Mouse (Mus musculus) A20 (cell line): ENCODE data around the gene Lhfpl4.

Experiments
- DNase-seq: peaks from one replicate; pipeline ENCODE4 v3.0.0-alpha.2; 2011; ENCODE audit warnings: low read depth, low spot score

Gene Lhfpl4

DNA sequence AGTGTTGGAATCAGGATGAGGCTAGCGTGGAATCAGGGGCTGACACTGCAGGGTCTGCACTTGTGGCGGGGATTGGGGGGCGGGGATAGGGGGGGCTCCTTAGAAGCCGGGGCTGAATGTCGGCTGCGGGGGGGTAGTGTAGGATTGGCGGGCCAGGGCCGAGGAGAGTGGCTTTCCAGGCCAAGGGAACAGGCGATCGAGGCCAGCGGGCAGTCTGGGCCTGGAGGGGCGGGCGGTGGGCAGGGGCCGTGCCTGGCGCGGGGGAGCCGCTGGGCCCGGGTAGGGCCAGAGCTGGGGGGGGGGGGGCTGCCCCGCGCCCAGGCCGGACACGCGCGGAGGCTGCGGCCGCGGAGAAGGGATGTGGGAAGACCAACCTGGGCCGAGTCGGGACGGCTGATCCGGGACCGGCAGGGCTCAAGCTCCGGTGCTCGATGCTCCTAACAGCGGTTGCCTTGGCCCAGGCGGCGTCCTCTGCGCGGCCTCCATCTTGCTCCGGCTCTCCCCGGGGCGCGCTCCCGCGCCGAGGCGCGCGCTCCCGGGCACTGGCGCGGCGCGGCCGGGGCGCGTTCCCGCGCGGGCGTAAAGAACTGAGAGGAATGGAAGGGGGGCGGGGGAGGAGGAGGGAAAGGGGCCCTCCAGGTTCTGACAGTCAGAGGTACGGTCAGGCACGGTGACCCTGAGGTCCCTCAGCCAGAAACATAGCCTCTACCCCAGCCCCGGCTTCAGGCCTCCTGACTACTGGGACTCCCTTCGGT, at the start of gene Lhfpl4:
TSS of gene Lhfpl4 (minus strand) at position 544 of the 755 bp plus-strand sequence.
- DNase-seq, result no peak

- DNase-seq, result no peak
Observed at GRCm38 (mm10) chr6:113242753-113243152, 47.6 kb upstream of the Lhfpl4 start.

- DNase-seq, result peak; percentile 60
Observed at GRCm38 (mm10) chr6:113238442-113238841, 43.3 kb upstream of the Lhfpl4 start.

DNA sequence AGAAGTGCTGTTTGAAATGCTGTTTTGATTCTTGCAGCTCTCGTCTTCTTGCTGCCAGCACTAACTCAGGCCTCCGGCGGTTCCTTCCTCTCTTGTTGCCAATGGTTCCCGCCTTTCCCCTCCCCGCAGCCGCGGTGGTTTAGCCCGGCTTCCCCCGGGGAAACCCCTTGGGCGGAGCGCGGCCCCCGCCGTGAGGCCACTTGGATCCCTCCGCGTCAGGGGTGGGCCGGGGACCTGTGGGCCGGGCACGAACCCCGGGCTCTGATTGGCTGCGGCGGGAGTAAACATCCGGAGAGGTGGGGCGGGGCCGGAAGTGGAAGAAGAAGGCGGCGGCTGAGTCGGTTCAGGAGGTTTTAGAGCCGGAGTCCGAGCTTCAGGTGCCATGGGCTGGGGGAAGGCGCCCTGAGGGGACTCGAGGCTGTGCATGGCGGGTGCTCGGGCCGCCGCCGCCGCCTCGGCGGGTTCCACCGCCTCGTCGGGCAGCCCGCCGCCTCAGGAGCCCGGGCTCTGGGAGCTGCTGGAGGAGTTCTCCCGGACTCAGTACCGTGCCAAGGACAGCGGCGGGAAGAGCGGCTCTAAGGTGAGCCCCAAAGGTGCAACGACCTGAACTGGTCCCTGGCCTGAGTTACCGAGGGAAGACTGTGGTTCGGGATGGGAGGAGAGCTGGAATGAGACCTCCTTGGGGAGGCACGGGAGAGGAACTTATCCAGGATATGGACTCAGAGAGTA, 42.5 kb upstream of the Lhfpl4 start, which contains the start of gene Mtmr14:
TSS of gene Mtmr14 (plus strand) at position 302 of the 729 bp plus-strand sequence.
- peak; percentile 100 for DNase-seq

DNA sequence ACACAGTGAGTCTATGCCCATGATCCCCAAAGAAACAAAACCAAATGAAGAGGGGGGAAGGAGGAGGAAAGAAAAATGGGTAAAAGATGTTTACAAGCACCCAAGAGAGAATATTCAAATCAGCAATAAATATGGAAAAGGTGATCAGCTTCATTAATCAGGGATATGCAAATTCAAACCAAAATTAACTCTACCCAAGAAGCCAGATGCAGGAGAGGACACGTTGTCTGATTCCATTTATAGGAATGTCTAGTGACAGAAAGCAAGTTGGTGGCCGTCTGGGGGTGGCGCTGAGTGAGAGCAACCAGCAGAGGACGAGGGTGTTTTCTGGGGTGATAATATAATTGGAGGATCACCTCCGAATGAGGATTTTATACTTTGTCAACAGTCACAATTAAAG, 40.0 kb upstream of the Lhfpl4 start:
- peak; percentile 91 for DNase-seq

DNA sequence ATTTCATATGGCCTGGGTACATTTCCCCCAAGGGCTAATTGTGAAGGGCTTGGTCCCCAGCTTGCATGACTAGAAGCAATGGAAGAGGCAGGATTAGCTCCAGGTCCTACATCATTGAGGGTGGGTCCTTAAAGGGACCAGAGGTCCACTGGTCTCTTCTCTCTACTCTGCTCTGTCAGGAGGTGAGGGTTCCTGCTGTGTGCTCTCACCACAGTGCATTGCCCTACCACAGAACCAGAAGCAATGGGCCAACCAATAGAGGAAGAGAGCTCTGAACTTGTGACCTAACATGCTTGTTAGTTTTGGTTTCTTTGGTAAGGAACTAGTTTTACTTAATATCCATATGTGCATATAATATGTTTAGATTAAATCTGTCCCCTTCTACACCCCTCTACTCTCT, 31.5 kb upstream of the Lhfpl4 start:
- DNase-seq, result peak; percentile 82

GRCm38 (mm10) chr6:113225798-113226197, 30.6 kb upstream of the Lhfpl4 start:
- peak; percentile 94 for DNase-seq

DNA sequence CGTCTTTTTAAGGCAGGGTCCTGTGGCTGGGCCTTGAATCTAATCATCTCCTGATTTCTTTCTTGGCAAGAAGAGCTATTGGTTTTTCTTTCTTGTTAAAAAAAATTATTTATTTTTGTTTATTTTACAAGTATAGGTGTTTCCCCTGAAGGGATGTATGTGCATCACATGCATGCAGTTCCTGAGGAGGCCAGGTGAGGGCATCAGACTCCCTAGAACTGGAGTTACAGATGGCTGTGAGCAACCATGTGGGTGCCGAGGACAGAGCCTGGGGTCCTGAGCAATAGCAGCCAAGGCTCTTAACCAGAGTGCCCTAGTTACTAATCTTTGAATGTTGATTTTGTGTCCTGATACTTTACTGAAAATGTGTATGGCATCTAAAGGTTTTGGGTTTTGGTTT, 21.1 kb upstream of the Lhfpl4 start:
- no peak for DNase-seq

DNA sequence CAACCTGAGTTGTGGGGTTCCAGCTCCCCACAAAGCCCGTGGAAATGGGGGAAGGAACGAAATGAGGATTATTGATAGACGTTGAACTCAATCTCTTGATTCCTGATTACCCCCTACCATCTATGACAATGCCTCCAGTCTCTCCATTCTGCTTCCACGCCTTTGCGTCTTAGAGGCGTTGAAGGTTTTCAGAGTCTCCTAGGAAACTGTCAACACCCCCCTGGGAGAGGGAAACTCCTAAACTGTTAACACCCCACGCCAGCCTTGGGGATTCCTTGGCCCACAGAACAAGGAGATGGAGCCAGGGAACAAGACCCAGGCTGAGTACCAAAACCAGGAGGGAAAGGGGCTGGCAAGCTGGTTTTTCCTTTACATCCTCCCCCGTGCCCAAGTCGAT, 410 bp upstream of the Lhfpl4 start:
- no peak for DNase-seq

GRCm38 (mm10) chr6:113194517-113194840, 705 bp downstream of the Lhfpl4 start:
- no peak for DNase-seq

GRCm38 (mm10) chr6:113193765-113194460, 1.3 kb downstream of the Lhfpl4 start:
- DNase-seq, result no peak

DNA sequence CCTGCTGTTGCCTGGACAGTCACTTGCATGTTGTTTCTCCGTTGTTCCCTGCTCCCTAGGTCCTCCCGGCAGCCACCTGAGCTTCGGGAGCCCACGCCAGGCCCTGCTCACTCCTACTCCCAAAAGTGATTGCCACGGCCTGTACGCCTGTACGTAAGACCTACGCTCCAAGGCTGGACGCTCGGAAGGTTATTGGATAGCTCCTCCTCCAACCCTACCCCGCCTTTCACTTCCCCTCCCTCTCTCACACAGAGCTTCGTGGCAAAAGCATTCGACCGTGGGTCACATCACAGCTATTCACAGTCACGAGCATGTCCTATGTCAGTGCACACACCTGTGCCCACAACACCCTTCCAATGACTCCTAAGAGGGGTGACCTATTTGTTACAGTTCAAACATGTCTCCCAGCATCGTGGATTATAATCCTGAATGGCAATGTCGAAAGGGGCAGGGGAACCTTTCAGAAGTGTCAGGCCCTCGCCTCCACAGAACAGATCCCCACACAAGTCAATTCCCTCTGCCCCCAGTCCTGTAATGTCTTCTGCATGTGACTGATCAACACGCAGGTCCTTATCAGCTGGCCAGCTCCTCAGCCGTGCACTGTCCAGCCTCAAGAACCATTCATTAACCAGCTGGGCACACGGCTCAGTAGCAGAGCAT, 10.2 kb downstream of the Lhfpl4 start:
- peak; percentile 90 for DNase-seq

- peak; percentile 45 for DNase-seq
Observed at GRCm38 (mm10) chr6:113184163-113184562, 11.0 kb downstream of the Lhfpl4 start.

GRCm38 (mm10) chr6:113179195-113179733, 15.9 kb downstream of the Lhfpl4 start:
- DNase-seq, result no peak

- no peak for DNase-seq
Observed at GRCm38 (mm10) chr6:113178286-113179194, 16.6 kb downstream of the Lhfpl4 start.

DNA sequence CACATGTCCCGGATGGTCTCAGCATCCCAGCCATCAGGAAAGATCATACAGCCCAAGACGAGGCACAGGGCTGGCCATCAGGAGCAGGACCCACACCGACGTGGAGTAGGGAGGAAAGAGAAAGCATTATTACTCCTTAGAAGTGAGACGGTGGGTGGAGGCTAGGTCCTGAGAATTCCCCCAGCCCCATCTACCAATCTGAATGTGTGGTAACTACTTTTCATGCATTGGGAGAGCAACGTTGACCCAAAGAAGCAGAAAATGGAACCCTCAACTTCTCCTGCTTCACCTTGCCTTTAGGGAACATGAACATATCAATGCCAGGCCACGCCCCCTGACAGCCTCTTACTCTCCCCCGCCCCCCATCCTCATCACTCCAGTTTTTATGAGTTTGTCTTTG, 18.6 kb downstream of the Lhfpl4 start:
- no peak for DNase-seq

GRCm38 (mm10) chr6:113175469-113175868, 19.7 kb downstream of the Lhfpl4 start:
- DNase-seq, result no peak

GRCm38 (mm10) chr6:113172568-113172967, 22.6 kb downstream of the Lhfpl4 start:
- peak; percentile 86 for DNase-seq

GRCm38 (mm10) chr6:113172011-113172410, 23.2 kb downstream of the Lhfpl4 start:
- DNase-seq, result no peak

DNA sequence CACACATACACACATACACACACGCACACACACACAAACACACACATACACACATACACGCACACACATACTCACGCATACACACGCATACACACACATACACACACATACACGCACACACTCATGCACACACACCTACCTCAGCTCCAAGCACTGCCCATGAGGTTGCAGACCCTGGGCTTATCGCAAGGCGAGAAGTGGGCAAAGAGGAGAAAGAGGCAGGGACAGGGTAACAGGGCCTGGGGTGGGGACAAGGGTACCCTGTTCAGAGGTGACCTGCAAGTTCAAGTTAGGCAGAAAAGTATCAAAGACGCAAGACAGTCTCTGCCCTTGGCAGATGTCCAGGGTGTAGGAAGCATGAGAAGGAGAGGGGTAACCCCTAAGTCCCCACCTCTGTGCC, 24.5 kb downstream of the Lhfpl4 start:
- DNase-seq, result no peak

DNA sequence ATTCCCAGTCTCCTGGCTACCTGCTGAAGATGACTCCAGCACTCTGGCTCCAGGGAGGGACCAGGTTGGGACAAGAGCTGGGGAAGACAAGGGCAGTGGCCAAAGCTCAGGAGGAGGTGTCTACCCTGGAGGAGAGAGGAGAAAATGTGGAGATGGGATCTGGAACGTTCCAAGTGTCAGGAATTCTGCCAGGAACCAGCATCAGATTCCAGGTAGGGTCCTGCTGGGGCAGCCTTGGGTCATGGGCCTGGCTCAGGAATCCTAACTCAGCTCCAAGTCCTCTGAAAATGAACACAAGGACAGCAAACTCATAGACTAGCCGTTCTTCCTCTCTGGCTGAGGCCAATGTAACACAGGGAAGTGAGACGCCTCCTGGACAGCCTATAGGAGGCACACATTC, 25.3 kb downstream of the Lhfpl4 start:
- DNase-seq, result no peak
